Mouse (Mus musculus) liver, embryonic 14.5 days (tissue): ENCODE measurements around the gene Psmc3. TPM values are rescaled to one million over a fixed set of nuclear protein-coding genes. Genes with fewer than 3 reads are reported as not detected.

Experiments used
- ATAC-seq: fragments of 200-750 bp; cut with Nextera tagmentation; 2 replicates; pipeline ENCODE4 v1.8.0; 2017; ENCODE audit warnings: moderate number of reproducible peaks, mild to moderate bottlenecking, moderate library complexity; ENCODE audit not compliant: insufficient read depth
- DNase-seq, 3 experiments: peaks; one replicate each; pipeline ENCODE4 v3.0.0-alpha.2; 2012 to 2013; ENCODE audit warnings: low read depth in 3 of 3, low spot score in 3 of 3
- H3K27ac ChIP-seq: fragments of 300-500 bp; sonication (generic); 2 replicates; pipeline ENCODE4 v1.5.1; 2014; ENCODE audit warnings: moderate library complexity, mild to moderate bottlenecking, control low read depth, inconsistent platforms
- H3K27me3 ChIP-seq: fragments of 300-500 bp; sonication (generic); 2 replicates; pipeline ENCODE4 v1.6.1; 2014; ENCODE audit warnings: mild to moderate bottlenecking, low read length, moderate library complexity; ENCODE audit not compliant: control insufficient read depth, insufficient read depth
- H3K36me3 ChIP-seq: fragments of 300-500 bp; sonication (generic); replicated peaks from 2 replicates; pipeline ENCODE4 v1.6.1; 2014; ENCODE audit warnings: low read depth; ENCODE audit not compliant: control insufficient read depth, insufficient read depth
- H3K4me1 ChIP-seq, 2 experiments: fragments of 200-500 bp in 1 of 2; fragments of 300-500 bp in 1 of 2; sonication (generic) in 1 of 2; replicated peaks; 2 replicates each; pipeline ENCODE4 v1.6.1; 2012 to 2014; ENCODE audit warnings: antibody characterized with exemption in 1 of 2, inconsistent platforms in 1 of 2, low read length in 1 of 2; ENCODE audit not compliant: control insufficient read depth in 2 of 2, insufficient read depth in 2 of 2
- H3K4me2 ChIP-seq: fragments of 300-500 bp; sonication (generic); 2 replicates; pipeline ENCODE4 v1.6.1; 2014; ENCODE audit warnings: low read depth, mild to moderate bottlenecking, control low read depth, moderate library complexity
- H3K4me3 ChIP-seq, 2 experiments: fragments of 200-500 bp in 1 of 2; fragments of 300-500 bp in 1 of 2; sonication (generic) in 1 of 2; 2 replicates each; pipeline ENCODE4 v1.5.1; 2012 to 2014; ENCODE audit warnings: low read depth in 2 of 2, low read length in 2 of 2, mild to moderate bottlenecking in 2 of 2, control low read depth in 1 of 2, inconsistent platforms in 1 of 2, moderate library complexity in 1 of 2; ENCODE audit not compliant: insufficient read depth in 1 of 2
- H3K9ac ChIP-seq: fragments of 300-500 bp; sonication (generic); replicated peaks from 2 replicates; pipeline ENCODE4 v1.6.1; 2014; ENCODE audit warnings: mild to moderate bottlenecking, control low read depth, moderate library complexity
- H3K9me3 ChIP-seq: fragments of 300-500 bp; sonication (generic); 2 replicates; pipeline ENCODE4 v1.6.1; 2016; ENCODE audit warnings: low read length, mixed read lengths; ENCODE audit not compliant: control insufficient read depth
- CTCF ChIP-seq: IDR thresholded peaks from 2 replicates; pipeline ENCODE4 v1.5.1; 2016; ENCODE audit warnings: antibody characterized with exemption, low read depth, control low read depth
- EP300 ChIP-seq: IDR thresholded peaks from 2 replicates; pipeline ENCODE4 v1.6.1; 2016; ENCODE audit warnings: antibody characterized with exemption, low read depth
- WGBS: fragments of 180-500 bp; shearing (Covaris S2); extraction: QIAGEN DNeasy Blood & Tissue Kit; methylation state at CpG from one replicate; pipeline ENCODE4 v1.1.7; 2014; ENCODE audit not compliant: insufficient replicate concordance; 5-methylcytosine and 5-hydroxymethylcytosine counted together
- polyA plus RNA-seq, 2 experiments: library from polyadenylated mRNA; depleted of rRNA in 1 of 2; stranded (reverse) in 1 of 2; unstranded in 1 of 2; fragments of >200 nt; fragmentation: Nextera tagmentation in 1 of 2; extraction: Ambion mirVana in 1 of 2; gene quantifications; 2 replicates each; pipeline versions ENCODE4 v1.2.1 to v1.2.3; 2012 to 2014

Gene Psmc3
- polyA plus RNA-seq, 2 experiments, result 126 to 174 TPM

GRCm38 (mm10) chr2:91051917-91052316 lies 1.9 kb upstream of the Psmc3 start:
- Histone ChIP-seq H3K4me3 (no peak overlapping the region), H3K27ac (peak overlapping the region; percentile 11; the same call in 1 of the 2 replicates), H3K27me3 (no peaks in the 10 kb centered on the region), H3K9ac (peak overlapping the region; percentile 7; the same call in 1 of the 2 replicates), H3K9me3 (no peaks in the 10 kb centered on the region), H3K4me2 (no peak overlapping the region), H3K4me1 (peaks cover 6 to 18% of the 10 kb centered on the region in 2 experiments), H3K36me3 (peaks cover 17% of the 10 kb centered on the region)
- 33% methylated on average over 3 of the region's 3 CpGs for WGBS
- ATAC-seq, result no peak
- no peak for TF ChIP-seq CTCF
- DNase-seq, result no peak

GRCm38 (mm10) chr2:91052752-91053151 lies 1.1 kb upstream of the Psmc3 start:
- Histone ChIP-seq H3K36me3 (peaks cover 26% of the 10 kb centered on the region), H3K27ac (no peak overlapping the region), H3K4me3 (peak overlapping the region in 1 of 2 experiments; percentile 81; a peak in 1 of 4 replicates), H3K9me3 (no peaks in the 10 kb centered on the region), H3K4me1 (peaks cover 6 to 18% of the 10 kb centered on the region in 2 experiments), H3K4me2 (peak overlapping the region; percentile 74), H3K9ac (no peak overlapping the region), H3K27me3 (no peaks in the 10 kb centered on the region)
- DNase-seq (no peak), ATAC-seq (no peak)
- 32% methylated on average over 2 of the region's 2 CpGs for WGBS
- TF ChIP-seq CTCF, result no peak; the same call in 1 of the 2 replicates
- no peak for TF ChIP-seq EP300

GRCm38 (mm10) chr2:91053181-91053933 lies 452 bp upstream of the Psmc3 start:
- peak overlapping the region; percentile 74 for H3K4me2 ChIP-seq
- TF ChIP-seq EP300 (no peak), CTCF (no peak)
- 1% methylated on average over 6 of the region's 6 CpGs for whole genome bisulfite sequencing
- H3K4me3 ChIP-seq, result peak overlapping the region; percentile 81 to 93
- no peaks in the 10 kb centered on the region for H3K9me3 ChIP-seq
- H3K9ac ChIP-seq, result peak overlapping the region; percentile 90
- H3K36me3 ChIP-seq, result peaks cover 30% of the 10 kb centered on the region
- DNase-seq (no peak), ATAC-seq (peak; percentile 21; the same call in 1 of the 2 replicates)
- peak overlapping the region; percentile 62 for H3K27ac ChIP-seq
- peaks cover 6 to 18% of the 10 kb centered on the region in 2 experiments for H3K4me1 ChIP-seq
- H3K27me3 ChIP-seq, result no peaks in the 10 kb centered on the region

GRCm38 (mm10) chr2:91058435-91058834 lies 4.6 kb downstream of the Psmc3 start:
- Histone ChIP-seq H3K27ac (no peak overlapping the region), H3K36me3 (peaks cover 68% of the 10 kb centered on the region), H3K27me3 (no peaks in the 10 kb centered on the region), H3K4me3 (no peak overlapping the region), H3K4me1 (peaks cover 23 to 26% of the 10 kb centered on the region in 2 experiments), H3K9ac (no peak overlapping the region), H3K4me2 (no peak overlapping the region), H3K9me3 (no peaks in the 10 kb centered on the region)
- DNase-seq, result no peak
- ATAC-seq, result no peak
- TF ChIP-seq CTCF, result no peak
- TF ChIP-seq EP300, result no peak
- WGBS, result 86% methylated on average over 5 of the region's 5 CpGs

- H3K27ac ChIP-seq, result no peak overlapping the region
- H3K9me3 ChIP-seq, result no peaks in the 10 kb centered on the region
- H3K36me3 ChIP-seq, result peaks cover 75% of the 10 kb centered on the region
- TF ChIP-seq EP300 (no peak), CTCF (no peak)
- no peak overlapping the region for H3K4me3 ChIP-seq
- H3K27me3 ChIP-seq, result no peaks in the 10 kb centered on the region
- H3K4me1 ChIP-seq, result peaks cover 23 to 26% of the 10 kb centered on the region in 2 experiments
- no peak for DNase-seq
- H3K4me2 ChIP-seq, result no peak overlapping the region
- H3K9ac ChIP-seq, result no peak overlapping the region
- no peak for ATAC-seq
- WGBS, result 91% methylated on average over 2 of the region's 2 CpGs
Observed at GRCm38 (mm10) chr2:91059376-91059775, 5.6 kb downstream of the Psmc3 start.
